Mouse (Mus musculus) kidney, postnatal 25 days (tissue): Measurements from ENCODE around the gene Mvb12a.
A peak's percentile ranks its signal among the peaks of the same experiment; 100 is the strongest.

Source experiments
- DNase-seq, 2 experiments: peaks; one replicate each; pipeline ENCODE4 v3.0.0; 2021; ENCODE audit warnings: mixed read lengths in 2 of 2

Mvb12a gene

GRCm38 (mm10) chr8:71595862-71596261, 53.1 kb downstream of the Mvb12a start:
- peak; percentile 89 to 93 for DNase-seq

- peak in 1 of 2 experiments; percentile 22 for DNase-seq
These were observed 53.7 kb downstream of the Mvb12a start for GRCm38 (mm10) chr8:71596384-71596783.

- no peak for DNase-seq
These were observed 54.1 kb downstream of the Mvb12a start for GRCm38 (mm10) chr8:71596798-71597197.

- no peak for DNase-seq
These were observed 54.7 kb downstream of the Mvb12a start, which contains the start of gene Fam129c for GRCm38 (mm10) chr8:71597451-71597850. Gene Fam129c (plus strand): TSS chr8:71597648.
